9 mouse cellular contexts compared by ENCODE assay signal in genomic region chr2:147433120-147433519, GRCm38 (mm10).
DNase-seq lines count a peak whose midpoint lies in the region; TF ChIP-seq lines count a peak whose summit lies in the region.
"Had no signal": no experiment of that assay in that cellular context is flagged by ENCODE, and none has a peak within 500 bp of the region (broad histone marks: within the 10 kb centered on the region; RNA-seq: fewer than 3 reads in every experiment).

No protein-coding gene starts in this region.

- TF ChIP-seq CTCF in small intestine, adult 2 months (IDR thresholded peaks at IDR 0.05; ENCODE audit: extremely low read depth, insufficient read length, insufficient replicate concordance, low read depth, low read length): peak; percentile 34; the same call in 1 of the 2 replicates

- no peaks in the 10 kb centered on the region for H3K4me1 ChIP-seq in small intestine, adult 2 months (ENCODE audit: control insufficient read depth, insufficient read depth, insufficient read length, low read length)

- DNase-seq in heart, postnatal 14 days: peak; percentile 17 to 40
- no peak for DNase-seq in heart, postnatal 25 days (ENCODE audit: low spot score)
- peak; percentile 9 to 33 for DNase-seq in right cerebral cortex, adult 2 months (ENCODE audit: low spot score in 2 of 2)
- DNase-seq in right cerebral cortex, postnatal 25 days: no peak
- peak; percentile 34 for DNase-seq in embryo, embryonic 9.5 days (ENCODE audit: extremely low spot score)
- DNase-seq in gastrocnemius, postnatal 36 days: no peak
- no peak for DNase-seq in urinary bladder, adult 18-20 months (ENCODE audit: low spot score in 2 of 2)

- no peak overlapping the region for H3K27ac ChIP-seq in small intestine, adult 2 months (ENCODE audit: insufficient read depth, low read depth, low read length)
- H3K27ac ChIP-seq: macrophage had no signal

- no peaks in the 10 kb centered on the region for H3K36me3 ChIP-seq in small intestine, adult 2 months (ENCODE audit: control insufficient read depth, insufficient read depth, low read length)

- intact Hi-C loops in heart, postnatal 14 days (cut with DNase I): loop anchor here (1.0 to 10.0 kb wide), 2 partner anchors 222 to 305 kb away; no protein-coding TSS in a partner anchor
- intact Hi-C loops in heart, postnatal 25 days (cut with DNase I): loop anchor here (1.0 kb wide), 1 partner anchor 305 kb away; no protein-coding TSS in a partner anchor
- intact Hi-C loops in gastrocnemius, postnatal 36 days (cut with DNase I): loop anchor here (10.0 kb wide), 1 partner anchor 302 kb away; no protein-coding TSS in a partner anchor

- TF ChIP-seq POLR2A in small intestine, adult 2 months (IDR thresholded peaks at IDR 0.05; ENCODE audit: low read depth, low read length): no peak

- 30% methylated on average over 5 of the region's 5 CpGs for WGBS in small intestine, adult 2 months

- no peak overlapping the region for H3K4me3 ChIP-seq in small intestine, adult 2 months (ENCODE audit: low read depth, low read length)

- H3K27me3 ChIP-seq in small intestine, adult 2 months (ENCODE audit: control insufficient read depth, insufficient read depth, low read length): no peaks in the 10 kb centered on the region

Comparison
In these comparisons a context has a peak if more than half of its experiments do, and no peak if none do; other contexts are left out.
1. DNase-seq: peak in heart, postnatal 14 days (2 of 2), right cerebral cortex, adult 2 months (2 of 2) and embryo, embryonic 9.5 days (single experiment); none in heart, postnatal 25 days (single experiment), right cerebral cortex, postnatal 25 days (single experiment), gastrocnemius, postnatal 36 days (0 of 2) and urinary bladder, adult 18-20 months (0 of 2).